Mouse (Mus musculus): ENCODE data around the gene Casp8.
"Not testable (repeated sequence)": the region's sequence is repeated elsewhere in the genome, so short reads cannot be mapped to it uniquely, and the experiment has no call there.

Casp8 gene

GRCm38 (mm10) chr1:58891481-58892170 lies 96.5 kb downstream of the Casp8 start:
- ATAC-seq (ENCODE audit: insufficient number of reproducible peaks, low FRiP score, low TSS enrichment): not testable (repeated sequence)

GRCm38 (mm10) chr1:58892386-58892785 lies 97.2 kb downstream of the Casp8 start:
- ATAC-seq (ENCODE audit: insufficient number of reproducible peaks, low FRiP score, low TSS enrichment): not testable (repeated sequence)

All from cerebellum, adult (tissue).